Mouse (Mus musculus) CD4-positive helper T cell, adult 2 months (primary cell): Measurements from ENCODE around the gene Uox.

Source experiments
- DNase-seq: peaks from one replicate; pipeline ENCODE4 v3.0.0-alpha.2; 2012; ENCODE audit warnings: low read depth, missing footprints, low spot score

Uox gene

DNA sequence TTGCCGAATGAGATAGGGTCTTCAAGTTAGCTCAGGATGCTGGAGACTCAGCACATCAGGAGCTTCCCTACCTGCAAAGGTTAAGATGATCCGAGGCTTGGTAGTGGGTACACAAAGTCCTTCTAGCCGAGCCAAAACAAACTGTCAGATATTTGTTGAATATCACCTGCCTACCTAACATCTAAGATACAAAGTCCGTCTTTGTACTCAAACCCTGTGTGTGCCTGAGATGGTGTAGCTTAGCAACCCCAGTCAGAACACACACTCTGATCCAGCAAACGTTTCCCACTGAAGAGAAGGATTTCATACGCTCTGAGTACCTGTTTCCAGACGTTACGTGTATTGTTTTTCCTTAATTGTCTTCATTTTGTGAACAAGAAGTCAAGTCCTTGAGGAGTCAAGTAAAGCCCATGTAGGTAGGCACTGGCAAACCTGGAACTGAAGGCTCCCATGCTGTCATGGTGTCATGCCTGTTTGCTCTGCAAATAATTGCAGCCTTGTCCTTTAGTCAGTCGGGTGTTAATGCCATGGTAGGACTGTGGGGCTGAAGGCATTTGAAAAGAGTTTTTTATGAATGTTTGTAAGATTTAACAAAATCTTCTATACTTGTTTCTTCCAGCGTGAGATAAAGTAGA, at the start of gene Uox:
Gene Uox (plus strand): TSS at position 279 of the 635 bp plus-strand sequence.
- DNase-seq = no peak

DNA sequence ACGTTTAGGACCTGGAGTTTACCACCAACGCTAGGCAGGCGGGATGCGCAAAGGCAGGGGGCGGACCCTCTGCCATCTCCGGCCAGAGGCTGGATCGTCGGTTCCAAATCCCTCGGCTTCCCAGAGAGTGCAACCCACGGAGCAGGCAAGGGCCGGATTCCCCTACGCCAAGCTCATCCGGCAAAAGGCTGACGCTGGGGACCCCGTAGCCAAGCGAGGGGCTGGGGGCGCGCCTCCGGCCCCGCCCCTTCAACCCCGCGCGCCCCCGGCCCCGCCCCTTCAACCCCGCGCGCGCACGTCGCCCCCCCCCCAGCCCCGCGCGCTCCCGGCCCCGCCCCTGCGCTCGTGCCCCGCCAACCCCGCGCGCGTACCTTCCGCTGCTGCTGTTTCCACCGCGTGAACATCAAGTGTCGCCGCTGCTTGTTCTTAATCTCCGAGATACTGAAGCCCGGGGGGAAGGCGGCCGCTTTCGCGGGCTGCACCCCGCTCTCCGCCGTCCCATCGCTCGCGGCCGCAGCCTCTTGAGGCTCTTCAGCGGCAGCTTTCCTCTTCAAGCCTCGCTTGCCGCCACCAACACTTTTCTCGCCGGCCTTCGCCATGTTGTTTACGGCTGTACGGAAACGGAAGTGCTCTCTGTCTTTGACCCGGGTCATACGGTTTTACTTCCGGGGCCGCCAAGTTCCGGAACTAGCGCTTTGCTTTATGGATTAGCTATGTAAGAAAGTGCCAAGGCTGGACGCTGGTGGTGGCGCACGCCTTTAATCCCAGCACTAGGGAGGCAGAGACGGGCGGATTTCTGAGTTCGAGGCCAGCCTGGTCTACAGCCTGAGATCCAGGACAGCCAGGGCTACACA, 49.2 kb upstream of the Uox start, which contains the start of gene Rpf1:
Gene Rpf1 (minus strand): TSS at position 632 of the 854 bp plus-strand sequence.
- DNase-seq = peak; percentile 95

DNA sequence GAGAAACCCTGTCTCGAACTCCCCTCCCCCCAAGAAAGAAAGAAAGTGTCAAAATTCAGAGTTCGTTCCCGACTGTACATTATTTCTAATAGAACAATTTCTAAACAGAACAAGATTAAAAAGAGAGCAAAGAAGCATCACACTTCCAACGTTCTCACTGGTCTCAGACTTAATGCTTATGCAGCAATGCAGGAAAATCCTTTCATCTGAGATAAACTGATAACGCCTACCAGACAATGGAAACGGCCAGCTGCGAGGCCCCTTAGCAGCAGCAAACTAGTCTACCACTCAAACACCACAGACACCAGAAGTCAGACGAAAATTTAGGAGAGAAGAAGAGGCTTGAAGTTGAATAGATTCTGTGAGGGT, 48.6 kb upstream of the Uox start:
- no peak for DNase-seq

DNA sequence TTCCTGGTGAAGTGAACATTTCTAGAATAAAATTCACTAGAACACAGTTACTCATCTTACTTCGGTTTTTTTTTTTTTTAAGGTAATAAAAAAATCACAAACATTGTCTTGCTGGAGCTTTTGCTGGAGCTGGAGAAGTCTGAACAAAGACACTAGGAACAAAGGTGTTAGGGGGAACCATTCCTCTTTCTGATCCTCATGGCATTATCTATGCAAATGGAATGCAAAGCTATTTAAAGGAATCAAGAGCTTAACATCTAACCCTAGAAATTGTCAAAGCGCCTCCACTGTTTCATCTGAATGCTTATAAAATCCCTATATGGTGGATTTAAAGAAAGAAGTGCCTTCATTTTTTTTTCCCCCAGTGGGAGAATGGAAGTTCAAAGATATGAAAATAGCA, 41.9 kb upstream of the Uox start:
- DNase-seq = no peak

DNA sequence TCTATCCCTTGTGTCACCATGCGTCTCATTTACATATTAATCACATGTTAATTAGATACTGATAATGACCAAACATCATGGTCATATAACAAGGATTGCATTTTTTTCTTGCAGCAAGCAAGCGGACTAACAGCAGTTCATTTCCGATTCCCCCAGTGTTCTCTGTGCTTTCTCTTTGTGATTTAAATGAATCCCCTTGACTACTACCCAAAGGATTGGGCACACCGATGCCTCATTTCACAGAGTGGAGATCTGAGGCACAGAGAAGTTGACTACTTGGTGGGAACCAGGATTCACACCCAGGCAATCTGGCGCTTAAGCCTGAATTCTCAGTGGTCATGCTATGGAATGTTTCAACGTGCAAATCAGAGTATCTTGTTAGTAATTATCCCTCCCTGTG, 35.2 kb upstream of the Uox start:
- DNase-seq = no peak

- no peak for DNase-seq
These were observed 29.5 kb upstream of the Uox start for GRCm38 (mm10) chr3:146540521-146541273.

- DNase-seq = no peak
These were observed 26.6 kb upstream of the Uox start for GRCm38 (mm10) chr3:146543632-146544031.

DNA sequence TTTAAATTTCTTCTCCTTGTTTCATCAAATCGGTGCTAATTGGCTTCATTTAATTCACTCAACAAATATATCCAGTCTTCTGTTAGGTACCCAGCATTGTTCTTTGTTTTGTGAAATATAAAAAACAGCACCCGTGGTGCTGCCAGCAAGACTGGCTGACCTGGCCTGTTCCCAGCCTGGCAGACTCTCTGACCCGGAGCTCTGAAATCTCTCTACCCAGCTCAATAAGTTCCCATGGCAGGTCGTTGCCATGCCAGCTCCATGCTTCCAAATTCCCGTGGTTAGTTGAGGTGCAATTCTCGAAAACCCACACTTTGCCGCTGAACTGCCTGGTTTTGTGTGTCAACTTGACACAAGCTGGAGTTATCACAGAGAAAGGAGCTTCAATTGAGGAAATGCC, 15.4 kb upstream of the Uox start:
- no peak for DNase-seq

- no peak for DNase-seq
These were observed 13.7 kb upstream of the Uox start for GRCm38 (mm10) chr3:146556567-146556966.

DNA sequence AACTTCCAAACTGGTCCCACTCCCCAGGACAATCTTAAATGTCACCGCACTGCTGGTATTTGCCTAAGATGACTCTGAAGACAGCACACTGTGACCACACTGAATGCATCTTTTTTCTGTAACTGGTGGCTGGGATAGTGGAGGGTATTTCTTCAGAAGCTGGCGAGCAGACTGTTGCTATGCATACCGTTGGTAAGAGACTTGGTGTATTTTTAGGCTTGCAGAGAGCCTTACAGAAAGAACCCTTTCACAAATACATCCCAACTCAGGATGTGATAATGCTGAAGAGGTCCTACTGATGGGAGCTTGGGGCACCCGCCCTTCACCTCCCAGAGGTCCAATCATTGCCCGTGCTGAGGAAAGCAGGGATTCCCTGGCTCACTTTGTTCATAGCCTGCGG, 12.7 kb upstream of the Uox start:
- no peak for DNase-seq

GRCm38 (mm10) chr3:146562936-146563335, 7.3 kb upstream of the Uox start:
- no peak for DNase-seq

- peak; percentile 79 for DNase-seq
These were observed 5.8 kb upstream of the Uox start for GRCm38 (mm10) chr3:146564268-146565064.

GRCm38 (mm10) chr3:146565065-146565411, 5.2 kb upstream of the Uox start:
- no peak for DNase-seq

DNA sequence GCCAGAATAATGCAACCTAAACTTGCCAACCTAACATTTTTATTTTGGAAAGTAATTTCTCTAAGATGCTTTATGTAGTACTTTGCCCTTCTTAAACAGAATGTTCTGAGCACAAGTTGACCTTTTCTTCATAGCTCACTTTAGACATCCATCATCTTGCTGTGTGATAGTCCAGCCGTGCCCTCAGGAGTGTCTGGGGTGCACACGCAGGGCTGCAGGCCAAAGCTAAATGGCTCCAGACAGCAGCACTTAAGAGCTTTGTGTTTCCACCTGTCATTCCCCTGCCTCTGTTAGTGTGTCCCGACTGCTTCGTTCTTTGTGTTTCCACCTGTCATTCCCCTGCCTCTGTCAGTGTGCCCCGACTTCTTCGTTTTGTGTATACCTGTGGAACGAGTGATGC, 2.9 kb upstream of the Uox start:
- DNase-seq = no peak

GRCm38 (mm10) chr3:146567884-146568530, 2.2 kb upstream of the Uox start:
- DNase-seq = no peak

DNA sequence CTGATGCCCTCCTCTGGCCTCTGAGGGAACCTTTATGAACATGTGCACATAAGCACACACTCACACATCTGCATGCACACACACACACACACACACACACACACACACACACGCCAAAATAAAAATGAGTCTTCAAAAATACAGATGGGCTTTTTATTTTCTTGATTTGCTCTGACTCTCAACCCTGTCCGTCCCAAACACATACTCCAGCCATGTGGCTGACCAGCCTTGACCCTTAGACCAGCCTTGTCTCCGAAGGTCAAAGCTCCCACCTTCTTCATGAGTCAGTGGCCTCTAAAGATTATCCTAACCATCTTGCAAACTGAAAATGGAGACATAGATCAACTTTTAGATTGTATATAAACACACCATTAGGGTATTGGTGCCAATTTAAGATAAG, 632 bp upstream of the Uox start:
- DNase-seq = no peak

GRCm38 (mm10) chr3:146570939-146571338, 713 bp downstream of the Uox start:
- no peak for DNase-seq

- no peak for DNase-seq
These were observed 1.1 kb downstream of the Uox start for GRCm38 (mm10) chr3:146571341-146571740.

DNA sequence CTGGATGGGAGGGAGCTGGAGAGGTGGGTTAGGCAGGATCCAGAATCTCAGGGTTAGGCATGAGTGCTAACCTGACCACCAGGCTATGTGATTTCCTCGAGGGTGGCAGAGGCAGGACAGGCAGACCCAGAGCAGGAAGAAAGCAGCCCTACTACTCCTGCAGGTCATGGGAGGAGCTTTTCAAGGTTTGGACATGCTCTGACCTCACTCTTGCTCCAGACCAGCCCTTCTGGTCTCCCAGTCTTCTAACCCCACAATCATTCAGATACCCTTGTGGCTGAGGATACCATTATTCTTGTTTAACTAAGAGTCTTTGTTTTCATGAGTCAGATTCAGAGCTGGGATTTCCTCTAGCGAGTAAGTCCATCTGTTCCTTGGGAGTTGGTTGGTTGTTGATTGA, 7.4 kb downstream of the Uox start:
- DNase-seq = no peak

GRCm38 (mm10) chr3:146580039-146580729, 10.0 kb downstream of the Uox start:
- DNase-seq = no peak

GRCm38 (mm10) chr3:146583478-146583877, 13.3 kb downstream of the Uox start:
- no peak for DNase-seq
